Mouse (Mus musculus): ENCODE measurements around the gene Ncapd3.

Gene Ncapd3

DNA sequence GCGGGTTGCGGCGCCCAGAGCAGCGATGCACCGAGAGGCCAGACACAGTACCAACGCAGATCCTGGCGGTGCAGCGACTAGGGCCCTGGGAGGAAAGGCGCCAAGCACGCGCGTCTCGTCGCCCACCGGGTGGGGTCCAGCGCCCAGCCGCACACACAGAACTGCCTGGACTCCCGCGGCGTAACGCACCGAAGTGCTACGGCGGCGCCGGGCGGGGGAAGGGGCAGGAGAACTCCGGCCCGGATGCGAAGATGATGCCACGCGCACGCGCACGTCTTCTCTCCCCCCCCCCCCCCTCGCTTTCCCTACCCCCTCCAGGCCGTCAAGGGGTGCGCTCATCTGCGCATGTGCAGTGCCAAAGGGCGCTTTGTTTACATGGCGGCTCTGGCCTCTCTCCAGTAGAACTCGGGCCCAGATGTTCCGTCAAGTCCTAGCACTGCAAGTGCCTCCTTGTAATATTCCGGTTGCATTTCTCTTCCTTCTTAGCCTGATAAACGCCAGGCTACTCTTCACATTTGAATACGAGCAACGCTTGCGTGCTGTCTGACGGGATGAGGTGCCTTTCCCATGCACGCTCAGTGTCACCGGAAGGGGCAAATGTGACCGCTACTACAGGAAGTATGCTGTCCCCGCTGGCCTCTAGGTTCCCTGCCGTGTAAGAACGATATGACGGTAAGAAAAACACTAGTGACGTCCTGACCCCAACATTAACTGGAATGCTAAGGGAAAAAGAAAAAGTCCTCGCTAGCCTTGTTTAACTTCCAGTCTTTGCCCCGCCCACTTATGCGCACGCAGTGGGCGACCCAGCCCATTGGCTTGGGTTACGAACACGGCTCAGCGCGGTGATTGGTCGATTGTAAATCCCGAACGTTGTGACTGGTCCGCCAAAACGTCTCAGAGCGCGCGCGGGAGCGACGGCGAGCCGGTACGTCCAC lies at the start of gene Ncapd3, which contains the start of gene Vps26b:
Gene Ncapd3 (plus strand): TSS at position 348 of the 935 bp plus-strand sequence.
Gene Vps26b (minus strand): TSS at position 238 of the 935 bp plus-strand sequence.
- peak; percentile 98 for DNase-seq

DNA sequence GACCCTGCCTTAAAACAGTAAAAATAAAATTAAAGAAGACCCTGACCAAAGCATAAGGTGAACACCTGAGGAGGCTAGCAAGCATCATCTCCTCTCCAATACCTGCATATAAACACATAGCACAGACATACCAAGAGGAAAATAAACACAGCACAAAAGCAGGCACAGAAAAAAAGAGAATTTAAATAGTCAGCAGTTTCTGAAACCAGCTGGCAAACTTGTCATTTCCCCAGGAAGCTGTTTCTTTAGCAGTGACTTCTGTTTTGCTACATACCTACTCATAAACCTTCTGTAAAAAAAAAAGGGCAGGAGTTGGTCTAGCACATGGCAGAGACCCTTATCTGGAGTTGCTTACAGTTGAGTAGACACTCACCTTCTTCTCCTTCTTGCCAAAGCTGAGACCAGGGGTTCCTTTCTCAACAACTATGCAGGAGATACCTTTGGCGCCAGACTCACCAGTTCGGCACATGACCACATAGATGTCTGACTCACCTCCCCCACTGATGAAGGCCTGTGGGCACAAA lies 44.8 kb upstream of the Ncapd3 start:
- DNase-seq: no peak

DNA sequence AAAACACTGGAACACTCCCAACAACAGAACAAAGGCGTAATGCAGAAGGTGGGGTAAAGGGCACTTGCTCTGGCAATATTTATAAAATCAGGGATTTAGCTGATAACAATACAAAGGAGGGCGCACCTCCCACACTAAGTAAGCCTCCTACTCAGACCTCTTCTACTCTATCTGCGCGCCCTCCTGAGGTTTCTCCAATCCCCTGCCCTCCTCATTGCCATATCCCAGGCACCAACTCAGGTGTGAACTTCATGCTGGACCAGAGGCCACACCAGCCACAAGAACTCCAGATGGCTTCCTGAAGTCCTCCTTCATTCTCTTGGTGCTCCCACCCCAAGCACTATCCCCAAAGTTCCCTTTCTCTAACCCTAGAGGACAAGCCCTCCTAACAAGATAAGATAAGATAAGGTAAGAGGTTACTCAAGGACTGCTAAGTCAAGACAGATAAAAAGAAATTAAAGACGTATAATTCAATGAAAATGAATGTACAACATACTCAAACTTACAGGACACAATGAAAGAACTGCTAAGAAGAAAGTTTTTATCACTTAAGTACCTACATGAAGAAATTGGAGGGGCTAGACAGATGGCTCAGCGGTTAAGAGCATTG lies 44.2 kb upstream of the Ncapd3 start:
- DNase-seq: no peak

DNA sequence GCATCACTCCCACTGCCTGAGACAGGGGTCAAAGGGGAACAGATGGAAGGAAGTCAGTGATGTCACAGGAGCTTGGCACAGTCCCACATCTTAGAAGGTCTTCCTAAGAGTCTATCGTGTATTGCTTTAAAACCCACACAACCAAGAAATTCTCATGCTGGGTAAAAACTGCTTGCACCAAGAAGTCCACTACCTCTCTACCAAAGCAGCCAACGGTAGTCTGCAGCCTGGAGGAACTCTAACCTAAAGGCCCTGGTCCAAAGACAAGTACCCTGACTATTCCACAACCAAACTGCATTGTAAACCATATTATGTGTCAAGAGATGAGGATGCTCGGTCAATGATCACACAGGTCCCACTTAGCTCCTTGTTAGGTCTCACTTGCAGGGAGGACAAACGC lies 39.8 kb upstream of the Ncapd3 start:
- DNase-seq: no peak

DNA sequence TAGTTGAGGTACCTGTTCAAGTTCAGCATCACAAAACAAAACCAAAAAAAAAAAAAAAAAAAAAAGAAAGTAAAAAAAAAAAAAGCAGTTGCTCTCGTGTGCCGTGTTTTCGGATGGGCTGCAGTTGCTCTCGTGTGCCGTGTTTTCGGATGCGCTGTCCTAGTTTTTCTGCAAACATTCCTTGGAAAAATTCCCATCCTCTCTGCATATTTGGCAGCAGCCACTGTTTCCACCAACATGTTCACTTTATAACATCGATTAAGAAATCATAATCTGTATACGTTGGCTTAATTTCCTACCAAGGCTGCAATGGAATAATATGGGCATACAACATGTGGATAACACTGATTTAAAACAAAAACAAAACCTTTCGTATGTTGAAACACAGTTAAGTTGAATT lies 36.9 kb upstream of the Ncapd3 start:
- DNase-seq: no peak

DNA sequence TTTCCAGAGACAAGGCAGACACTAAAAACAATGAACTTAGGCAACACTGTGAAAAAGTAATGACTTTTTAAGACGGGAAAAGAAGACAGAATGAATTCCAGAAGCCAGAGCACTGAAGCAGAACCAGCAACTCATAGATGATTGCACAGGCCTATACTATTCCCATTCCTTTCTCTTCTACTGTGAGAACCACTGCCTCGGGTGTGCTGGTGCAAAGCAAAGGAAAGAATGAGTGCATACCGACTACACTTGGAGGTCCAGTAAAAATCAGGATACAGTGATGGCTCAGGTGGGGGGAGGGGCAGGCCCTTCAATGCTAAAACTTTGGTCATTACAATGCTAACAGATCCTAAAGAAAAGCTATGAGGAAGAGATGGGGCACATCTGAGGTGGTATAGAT lies 36.1 kb upstream of the Ncapd3 start:
- no peak for DNase-seq

DNA sequence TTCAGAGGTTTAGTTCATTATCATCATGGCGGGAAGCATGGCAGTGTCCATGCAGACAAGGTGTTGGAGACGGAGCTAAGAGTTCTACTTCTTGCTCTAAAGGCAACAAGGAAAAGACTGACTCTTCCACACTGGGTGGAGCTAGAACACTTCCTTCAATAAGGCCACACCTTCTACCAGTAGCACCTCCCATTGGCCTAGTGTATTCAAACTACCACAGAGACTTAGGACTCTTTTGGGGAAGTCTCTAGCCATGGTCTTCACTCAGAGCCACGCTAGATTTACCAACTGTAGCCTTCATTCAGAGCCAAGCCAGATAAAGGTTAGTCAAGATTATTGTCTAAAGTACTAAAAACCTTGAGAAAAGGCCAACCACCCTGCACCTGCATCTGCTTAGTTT lies 32.9 kb upstream of the Ncapd3 start:
- DNase-seq: no peak

DNA sequence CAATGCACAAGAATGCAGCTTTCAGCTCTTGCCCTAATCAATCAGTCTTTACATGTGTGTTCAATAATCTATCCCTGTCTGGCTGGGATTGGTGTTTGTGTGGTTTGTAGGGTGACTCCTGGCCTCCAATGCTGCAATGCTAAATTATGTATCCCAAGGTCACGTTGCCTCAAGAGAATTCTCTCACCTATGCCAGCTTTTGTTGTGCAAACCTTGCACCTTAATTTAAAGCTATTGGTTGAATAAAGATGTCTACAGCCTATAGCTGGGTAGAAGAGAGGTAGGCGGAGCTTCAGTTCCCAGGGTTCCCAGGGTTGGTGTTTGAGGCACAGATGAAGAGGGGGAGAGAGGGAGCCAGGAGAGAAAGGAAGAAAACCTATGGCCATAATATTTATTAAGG lies 32.5 kb upstream of the Ncapd3 start:
- no peak for DNase-seq

DNA sequence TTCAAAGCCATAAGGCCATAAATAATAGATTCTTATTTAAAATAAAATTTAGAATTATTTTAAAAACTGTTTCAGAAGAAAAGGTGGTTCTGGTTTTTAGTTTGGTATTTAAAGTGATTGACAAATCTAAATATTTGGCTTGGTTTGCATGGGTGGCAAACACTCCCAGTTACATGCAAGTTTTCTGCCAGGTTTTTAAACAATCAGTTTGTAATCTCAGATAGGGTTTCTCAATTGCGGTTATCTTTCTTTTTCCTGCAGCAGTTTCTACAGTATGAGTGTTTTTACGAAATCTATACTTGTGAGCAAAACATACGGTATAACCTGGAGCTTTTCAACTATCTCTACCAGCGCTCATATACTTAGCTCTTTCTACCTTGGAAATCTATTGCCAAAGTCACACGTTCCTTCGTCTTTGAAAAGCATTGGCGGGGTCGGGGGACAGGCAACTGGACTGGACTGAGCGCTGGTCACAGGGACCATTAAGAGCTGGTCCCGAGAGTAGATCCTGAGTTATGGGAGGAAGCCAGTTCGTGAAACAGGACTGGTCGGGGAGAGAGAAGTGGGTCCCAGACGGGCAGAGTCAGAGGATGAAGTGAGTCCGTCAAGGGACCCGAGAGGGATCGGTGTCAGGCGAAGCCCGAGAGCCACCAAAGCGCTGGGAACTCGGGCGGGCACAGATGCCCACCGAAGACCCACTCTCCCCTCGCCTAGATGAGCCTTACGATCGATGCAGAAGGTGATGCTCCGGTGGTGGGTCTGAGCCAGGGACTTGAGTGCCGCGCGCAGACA lies 31.1 kb upstream of the Ncapd3 start:
- DNase-seq: no peak

DNA sequence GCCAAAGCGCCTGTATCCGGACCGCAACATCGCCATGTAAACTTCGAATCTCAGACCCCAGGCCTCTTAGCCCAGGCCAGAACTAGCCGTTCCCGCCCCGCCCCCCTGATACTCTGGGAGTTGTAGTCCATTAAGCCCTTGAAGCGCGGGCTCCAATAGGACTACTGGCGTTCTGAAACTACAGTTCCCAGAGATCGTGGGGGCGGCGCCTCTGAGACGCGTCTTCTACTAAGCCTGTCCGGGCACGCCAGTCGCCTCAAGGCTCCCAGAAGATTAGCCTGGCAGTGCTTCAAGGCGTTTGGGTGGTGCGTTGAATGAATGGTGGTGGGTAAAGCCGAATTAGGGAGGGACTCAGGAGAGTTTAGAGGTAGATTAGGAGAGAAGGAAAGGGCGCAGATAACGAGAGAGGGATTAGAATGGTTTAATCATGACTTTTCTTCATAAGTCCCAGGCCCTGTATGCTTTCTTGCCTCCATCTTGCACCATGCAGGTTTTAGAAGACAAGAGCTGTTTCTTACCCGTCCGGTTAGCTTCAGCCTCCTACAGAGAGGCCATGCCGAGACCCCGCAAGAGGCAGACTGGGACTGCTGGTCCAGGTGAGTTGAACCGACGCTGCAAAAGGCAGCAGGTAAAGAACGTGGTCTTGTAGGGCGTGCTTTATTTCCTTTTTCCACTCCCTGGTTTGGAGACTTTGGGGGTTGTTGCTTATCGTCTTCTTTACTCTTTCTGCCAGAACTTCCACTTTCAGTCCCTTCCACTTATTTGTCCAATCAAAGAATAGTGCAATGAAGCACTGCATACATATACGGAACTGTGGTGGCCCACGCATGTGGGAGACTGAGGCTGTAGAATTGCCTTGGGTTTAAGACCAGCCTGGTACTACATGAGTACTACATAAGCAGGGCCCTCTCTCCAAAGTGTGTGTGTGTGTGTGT lies 30.2 kb upstream of the Ncapd3 start, which contains the start of the genes Acad8 and Thyn1:
Gene Acad8 (minus strand): TSS at position 106 of the 935 bp plus-strand sequence.
Gene Thyn1 (plus strand): TSS at position 250 of the 935 bp plus-strand sequence.
- peak; percentile 99 for DNase-seq

DNA sequence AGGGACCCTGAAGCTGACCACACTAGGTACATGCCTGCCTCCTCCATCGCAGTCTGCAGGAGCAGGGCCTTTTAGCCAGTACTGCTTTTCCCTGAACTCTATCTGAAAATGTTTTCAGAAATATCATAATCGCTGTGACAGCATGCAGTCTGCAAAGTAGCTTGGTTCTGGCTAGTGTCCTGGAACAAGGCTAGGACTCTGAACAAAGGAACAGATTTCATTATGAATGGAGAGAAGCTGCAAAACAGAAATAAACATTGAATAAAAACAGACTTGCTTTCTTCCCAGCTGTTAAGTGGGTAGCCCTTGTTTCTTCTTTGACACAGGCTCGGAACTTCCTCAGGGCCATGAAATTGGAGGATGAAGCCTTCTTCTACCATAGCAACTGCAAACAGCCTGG lies 24.7 kb upstream of the Ncapd3 start:
- DNase-seq: no peak

DNA sequence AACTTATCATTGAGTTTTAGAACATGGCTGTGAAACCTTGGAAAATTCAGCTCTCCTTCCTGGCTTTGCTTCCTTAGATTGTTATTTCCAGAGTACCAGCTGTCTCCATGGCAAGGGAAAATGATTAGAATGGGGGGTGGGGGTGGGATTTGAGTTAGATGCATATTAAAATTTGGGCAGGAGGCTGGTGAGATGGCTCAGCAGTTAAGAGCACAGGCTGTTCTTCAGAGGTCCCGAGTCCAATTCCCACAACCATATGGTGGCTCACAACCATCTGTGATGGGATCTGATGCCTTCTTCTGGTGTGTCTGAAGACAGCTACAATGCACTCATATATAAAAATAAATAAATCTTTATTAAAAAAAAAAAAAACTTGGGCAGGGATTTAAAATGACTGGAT lies 24.0 kb upstream of the Ncapd3 start:
- no peak for DNase-seq

DNA sequence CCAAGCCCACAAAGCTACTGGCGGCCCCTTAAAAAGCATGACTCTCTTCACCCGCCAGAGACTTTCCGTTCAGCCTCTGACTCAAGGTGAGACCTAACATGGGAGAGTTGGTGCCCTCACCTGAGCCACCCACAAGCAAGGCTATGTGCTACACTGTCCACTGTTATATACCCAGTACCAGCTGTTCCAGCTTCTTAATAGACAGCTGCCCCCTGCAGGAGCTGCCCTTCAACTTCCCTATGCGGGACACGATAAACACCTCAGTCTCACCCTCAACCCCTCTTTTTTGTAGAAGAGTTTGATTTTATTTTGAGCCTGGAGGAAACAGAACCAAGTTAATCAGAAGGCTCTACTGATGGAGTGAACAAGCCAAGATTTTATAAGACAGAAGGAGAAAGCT lies 23.1 kb upstream of the Ncapd3 start:
- no peak for DNase-seq

DNA sequence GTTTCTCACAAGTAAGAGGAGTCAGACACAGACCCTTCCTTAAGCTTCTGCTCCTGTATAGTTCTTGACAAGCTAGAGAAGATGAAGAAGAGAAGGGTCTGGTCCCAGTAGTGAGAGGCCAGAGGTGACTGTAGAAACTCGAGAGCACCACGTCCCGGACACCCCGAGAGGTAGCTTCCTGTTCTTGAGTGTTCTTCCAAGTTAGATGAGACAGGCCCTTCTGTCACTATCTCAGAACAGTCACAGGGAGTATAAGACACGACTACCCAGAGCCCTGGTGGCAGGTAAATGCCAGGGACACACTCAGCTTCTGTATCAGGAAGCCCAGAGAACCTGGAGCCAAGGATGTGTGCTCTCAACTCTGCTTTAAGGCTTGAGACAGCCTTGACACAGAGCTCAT lies 20.7 kb upstream of the Ncapd3 start:
- no peak for DNase-seq

DNA sequence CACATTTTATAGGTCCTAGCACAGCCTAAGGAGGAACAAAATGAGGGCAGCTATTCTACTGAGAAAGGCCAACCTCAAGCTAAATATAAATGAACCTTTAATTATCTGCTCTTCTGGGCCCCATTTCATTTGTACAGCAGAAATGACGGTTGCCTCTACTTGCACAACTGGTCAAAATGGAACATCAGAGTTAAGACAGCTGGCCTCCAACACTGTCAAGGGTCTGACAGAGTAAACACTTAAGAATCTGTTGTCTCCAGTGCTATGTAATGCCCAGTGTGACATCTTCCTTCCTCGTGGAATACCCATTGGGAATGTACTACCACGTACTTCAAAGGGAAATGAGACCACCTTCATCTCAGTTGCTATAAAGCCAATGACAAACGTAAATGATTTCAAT lies 18.4 kb upstream of the Ncapd3 start:
- no peak for DNase-seq

DNA sequence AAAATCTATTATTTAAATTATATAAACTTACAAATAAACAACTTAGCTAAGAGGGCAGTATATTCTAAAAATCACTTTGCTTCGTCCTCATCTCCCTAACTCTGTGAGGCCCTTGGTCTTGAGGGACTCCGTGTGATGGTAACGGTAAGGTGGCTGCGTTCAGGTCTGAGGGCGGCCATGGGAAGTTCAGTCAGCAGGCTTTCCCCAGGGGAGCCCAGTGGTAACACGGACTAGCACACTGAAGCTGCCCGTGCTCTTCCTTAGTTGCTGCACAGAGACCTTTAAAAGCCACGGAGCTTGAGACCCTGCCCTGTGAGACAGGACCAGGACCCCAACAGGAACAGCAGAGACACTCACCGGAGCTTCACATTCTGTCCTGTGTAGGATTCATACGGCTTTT lies 11.0 kb upstream of the Ncapd3 start:
- DNase-seq: no peak

DNA sequence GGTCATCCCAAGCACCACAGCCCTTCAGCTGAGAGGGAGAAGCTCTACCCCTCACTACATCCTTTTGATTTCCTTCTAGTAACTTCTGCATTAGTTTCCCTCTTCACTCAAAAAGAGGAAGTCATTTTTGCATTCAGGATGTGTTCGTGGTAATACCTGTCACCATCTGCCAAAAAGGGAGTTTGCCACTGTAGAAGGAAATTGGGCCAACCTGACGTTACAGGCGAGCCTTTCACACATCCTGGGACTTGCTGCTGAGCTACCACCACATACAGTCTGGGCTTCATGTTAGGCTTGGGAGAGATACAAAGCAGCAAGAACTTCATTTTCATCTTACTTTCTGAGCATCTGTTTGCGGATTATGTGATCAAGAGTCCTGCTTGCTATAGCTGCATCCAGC lies 6.3 kb upstream of the Ncapd3 start:
- no peak for DNase-seq

DNA sequence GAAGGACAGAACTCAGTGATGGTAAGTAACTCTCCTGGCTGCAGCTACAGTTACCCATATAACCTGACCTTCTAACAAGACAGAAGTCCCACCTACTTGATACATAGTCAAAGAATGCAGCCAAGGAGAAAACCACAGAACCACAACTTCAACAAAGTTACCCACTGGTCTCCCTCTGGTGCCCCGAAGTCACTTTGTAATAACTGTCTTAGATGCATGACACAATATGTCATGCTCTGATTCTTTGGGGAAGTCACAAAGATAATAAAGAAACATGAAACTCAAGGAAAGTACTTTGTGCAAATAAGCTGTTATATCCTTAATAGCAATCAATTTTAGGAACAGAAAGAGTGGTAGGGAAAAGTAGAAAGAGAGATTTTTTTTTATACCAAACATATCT lies 3.3 kb upstream of the Ncapd3 start:
- no peak for DNase-seq

DNA sequence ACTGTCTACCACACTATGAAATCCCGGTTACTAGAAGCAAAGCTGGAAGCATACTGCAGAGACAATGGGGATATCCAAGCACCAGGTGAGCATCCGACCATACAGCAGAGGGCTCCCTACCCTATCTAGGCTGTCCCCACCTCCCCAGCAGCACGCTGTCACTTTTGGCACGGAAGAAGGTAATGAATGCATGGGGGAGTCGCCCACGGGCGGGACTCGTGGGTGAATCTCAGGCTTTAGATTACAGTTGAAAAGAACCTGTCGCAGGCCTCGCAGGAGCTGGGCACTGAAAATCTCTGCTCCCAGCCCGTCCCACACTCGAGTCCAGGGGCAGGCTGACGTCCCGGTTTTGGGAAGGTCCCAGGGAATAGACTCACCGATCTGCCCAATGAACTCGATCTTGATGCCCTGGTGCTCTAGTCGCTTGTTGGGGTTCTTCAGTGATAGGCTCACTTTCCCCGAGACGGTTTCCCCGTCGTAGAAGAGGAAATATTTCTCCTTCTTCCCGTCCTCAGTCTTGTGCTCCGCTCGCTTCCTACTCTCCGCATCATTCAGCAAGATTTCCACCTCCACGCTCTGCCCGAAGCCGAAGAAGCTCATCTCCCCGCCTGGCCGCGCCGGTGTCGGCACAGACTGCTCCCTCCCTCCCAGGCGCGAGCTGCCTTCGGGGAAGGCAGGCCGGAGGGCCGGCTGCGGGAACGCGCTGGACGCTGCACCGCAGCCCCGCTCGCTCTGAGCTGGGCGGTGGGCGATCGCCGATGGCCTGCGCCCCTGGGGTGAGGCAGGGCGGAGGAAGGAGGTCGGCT lies 750 bp upstream of the Ncapd3 start:
- peak; percentile 57 for DNase-seq

DNA sequence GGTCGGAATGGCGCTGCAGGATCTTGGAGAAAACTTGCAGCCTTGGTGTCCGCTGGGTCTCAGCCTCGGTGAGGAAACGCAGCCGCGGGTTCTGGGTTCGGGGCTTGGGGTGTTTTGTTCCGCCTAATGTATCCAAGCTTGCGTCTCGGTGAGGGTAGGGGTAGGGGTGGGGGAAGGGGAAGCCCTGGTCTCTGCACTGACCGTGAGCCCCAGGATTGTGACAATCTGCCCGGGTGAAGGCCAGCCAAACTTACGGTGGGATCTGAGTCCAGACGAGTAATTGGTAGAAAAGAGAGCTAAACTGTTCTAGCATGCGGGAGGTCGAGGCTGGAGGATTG lies 757 bp downstream of the Ncapd3 start:
- DNase-seq: no peak

DNA sequence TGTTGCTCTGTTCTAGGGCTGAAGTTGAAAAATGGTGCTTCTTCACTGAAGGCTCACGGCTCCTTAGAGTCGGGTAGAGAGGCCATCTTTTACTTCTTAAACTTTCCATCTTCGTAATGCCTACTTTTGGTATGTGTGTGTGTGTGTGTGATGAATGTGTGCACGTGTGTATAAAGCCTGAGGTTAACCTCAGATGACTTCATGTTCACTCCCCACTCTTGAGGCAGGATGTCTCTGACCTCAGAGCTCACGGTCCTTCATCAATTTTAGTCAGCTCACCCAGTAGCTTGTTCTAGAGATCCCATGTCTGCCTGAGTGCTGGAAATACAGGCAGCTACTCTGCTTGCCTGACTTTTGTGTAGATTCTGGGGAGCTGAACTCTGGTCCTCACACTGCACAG lies 13.9 kb downstream of the Ncapd3 start:
- DNase-seq: no peak

All from retina, postnatal 1 day (tissue).